Mouse (Mus musculus) adipose tissue, adult 10 weeks (tissue): Measurements from ENCODE around the gene Pten. TPM values are rescaled to one million over a fixed set of nuclear protein-coding genes. Genes with fewer than 3 reads are reported as not detected.

Source experiments
- polyA plus RNA-seq: library from polyadenylated mRNA; stranded (reverse); fragments of 350-450 nt; fragmentation: Illumina TruSeq; extraction: RNeasy Lipid Tissue Mini Kit (QIAGEN cat#74804); gene quantifications from one replicate; pipeline ENCODE4 v1.2.3, GENCODE M21; 2014; ENCODE audit warnings: low read depth, low replicate concordance

Gene Pten
- polyA plus RNA-seq = 35.2 TPM

DNA sequence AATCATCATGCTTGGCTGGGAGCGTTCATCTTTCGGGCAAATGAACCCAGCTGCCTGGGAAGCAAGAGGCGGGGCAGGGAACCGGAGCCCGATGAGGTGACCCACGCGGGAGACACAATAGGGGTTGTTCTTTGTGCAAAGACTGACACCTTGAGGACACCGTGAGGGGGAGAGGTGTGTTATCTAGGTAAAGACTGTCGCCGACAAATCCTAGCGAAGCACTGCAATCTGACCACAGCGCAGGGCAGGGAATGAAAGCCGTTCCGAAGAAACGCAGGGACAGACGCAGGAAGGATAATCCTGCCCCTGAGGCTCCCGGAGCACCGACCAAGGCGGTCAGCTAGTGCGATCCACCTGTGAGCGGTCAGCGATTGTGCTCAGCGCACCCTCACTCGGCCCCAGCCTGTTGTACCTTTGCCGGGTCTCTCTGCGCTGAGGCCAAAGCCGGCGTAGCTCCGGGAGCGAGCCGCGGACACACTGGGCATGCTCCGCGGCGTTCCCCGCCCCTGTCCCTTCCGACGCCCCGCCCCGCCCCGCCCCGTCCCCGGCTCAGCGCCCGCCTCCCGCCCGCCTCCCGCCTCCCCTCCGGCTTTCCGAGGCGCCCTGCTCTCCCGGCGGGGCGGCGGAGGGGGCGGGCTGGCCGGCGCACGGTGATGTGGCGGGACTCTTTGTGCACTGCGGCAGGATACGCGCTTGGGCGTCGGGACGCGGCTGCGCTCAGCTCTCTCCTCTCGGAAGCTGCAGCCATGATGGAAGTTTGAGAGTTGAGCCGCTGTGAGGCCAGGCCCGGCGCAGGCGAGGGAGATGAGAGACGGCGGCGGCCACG is at the start of gene Pten:
Gene Pten (plus strand): TSS at position 598 of the 826 bp plus-strand sequence.

DNA sequence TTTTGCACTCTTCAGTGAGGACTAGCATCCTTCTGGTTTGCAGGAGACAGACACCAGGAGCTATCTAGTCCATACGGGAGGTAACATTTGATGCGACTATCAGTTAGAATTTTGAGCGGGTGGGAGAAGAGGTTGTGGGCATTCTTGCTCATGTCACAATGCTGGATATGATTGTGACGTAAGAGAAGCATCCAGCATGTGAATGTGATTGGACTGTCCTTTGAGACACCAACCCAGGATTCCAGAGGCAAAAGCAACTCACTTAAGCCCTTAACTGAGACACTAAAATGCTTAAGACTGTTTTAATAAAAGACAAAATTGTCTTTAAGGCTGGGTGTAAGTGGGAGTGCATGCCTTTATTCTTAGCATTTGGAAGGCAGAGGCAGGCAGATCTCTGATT is 17.6 kb upstream of the Pten start, which contains the start of gene Atad1:
Gene Atad1 (minus strand): TSS at position 101 of the 400 bp plus-strand sequence.

Other genes starting within 250 kb of the Pten start
- 22.5 TPM for gene Papss2, start 161.7 kb upstream of the Pten start, polyA plus RNA-seq
- 52.4 TPM for gene Atad1, start 17.7 kb upstream of the Pten start, polyA plus RNA-seq